Mouse (Mus musculus) ES-E14 (cell line): ENCODE measurements around the gene Zc3h15.

Source experiments
- CHD2 ChIP-seq: IDR thresholded peaks from 2 replicates; pipeline ENCODE4 v1.6.1; 2014; ENCODE audit warnings: mild to moderate bottlenecking, low read depth, low read length, inconsistent platforms
- HCFC1 ChIP-seq: IDR thresholded peaks from 2 replicates; pipeline ENCODE4 v1.6.1; 2012; ENCODE audit warnings: low read length, inconsistent platforms, borderline replicate concordance; ENCODE audit not compliant: insufficient read depth
- MAFK ChIP-seq: IDR thresholded peaks from 2 replicates; pipeline ENCODE4 v1.6.1; 2014; ENCODE audit warnings: mild to moderate bottlenecking, low read depth, low read length, inconsistent platforms; ENCODE audit not compliant: insufficient read depth

DNA sequence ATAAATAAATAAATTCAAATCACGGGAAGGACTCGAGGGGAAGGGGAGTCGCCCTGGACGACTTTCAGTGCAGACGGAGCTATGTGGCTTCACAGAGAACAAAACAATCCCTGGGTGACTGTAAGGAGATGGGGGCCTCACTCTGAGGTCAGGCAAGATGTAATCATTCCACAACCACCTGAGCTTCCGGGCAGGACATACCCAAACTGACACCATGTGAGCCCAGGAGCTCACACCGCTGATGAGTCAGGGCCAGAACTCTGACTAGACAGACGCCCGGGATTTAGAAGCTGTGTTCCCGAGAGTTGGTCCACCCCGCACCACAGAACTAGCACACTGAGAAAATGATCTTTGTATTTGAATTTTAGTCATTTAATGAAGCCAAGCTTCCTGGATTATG, 21.4 kb upstream of the Zc3h15 start:
- TF ChIP-seq CHD2 (no peak), HCFC1 (no peak), MAFK (no peak)
